Mouse (Mus musculus) spleen, adult 10 weeks (tissue): Measurements from ENCODE around the gene Gjc3. TPM values are rescaled to one million over a fixed set of nuclear protein-coding genes. Genes with fewer than 3 reads are reported as not detected.

Source experiments
- polyA plus RNA-seq: library from polyadenylated mRNA; stranded (reverse); fragments of 350-450 nt; fragmentation: Illumina TruSeq; extraction: RNeasy Lipid Tissue Mini Kit (QIAGEN cat#74804); gene quantifications from one replicate; pipeline ENCODE4 v1.2.3, GENCODE M21; 2015; ENCODE audit warnings: low replicate concordance; ENCODE audit not compliant: insufficient read depth

The Gjc3 gene
- polyA plus RNA-seq: not detected

GRCm38 (mm10) chr5:137962945-137963344 is at the start of gene Gjc3:
Gene Gjc3, minus strand, starts transcription at chr5:137963098.

GRCm38 (mm10) chr5:137981300-137981699 is 18.4 kb upstream of the Gjc3 start, which contains the start of gene Azgp1:
Gene Azgp1, plus strand, starts transcription at chr5:137981520.

GRCm38 (mm10) chr5:137921532-137921931 is 41.4 kb downstream of the Gjc3 start, which contains the start of gene Cyp3a13:
Gene Cyp3a13, minus strand, starts transcription at chr5:137921619.

Other genes with a start within 250 kb of the Gjc3 start
- gene Nyap1, start 221.5 kb downstream of the Gjc3 start, polyA plus RNA-seq: 0.19 TPM
- 31.3 TPM for gene Tsc22d4, start 217.4 kb downstream of the Gjc3 start, polyA plus RNA-seq
- gene Ppp1r35, start 184.2 kb downstream of the Gjc3 start, polyA plus RNA-seq: 5.9 TPM
- gene Mepce, start 175.4 kb downstream of the Gjc3 start, polyA plus RNA-seq: 37.2 TPM
- 34.2 TPM for gene Zcwpw1, start 175.3 kb downstream of the Gjc3 start, polyA plus RNA-seq
- gene Pilra, start 126.8 kb downstream of the Gjc3 start, polyA plus RNA-seq: 50.0 TPM
- gene Pilrb1, start 105.0 kb downstream of the Gjc3 start, polyA plus RNA-seq: 59.4 TPM
- 53.7 TPM for gene Pilrb2, start 91.3 kb downstream of the Gjc3 start, polyA plus RNA-seq
- not detected for gene Cyp3a13, start 41.5 kb downstream of the Gjc3 start, polyA plus RNA-seq
- gene Azgp1, start 18.4 kb upstream of the Gjc3 start, polyA plus RNA-seq: not detected
- gene Smok3a, start 58.2 kb upstream of the Gjc3 start, polyA plus RNA-seq: not detected
- not detected for gene Smok3b, start 58.3 kb upstream of the Gjc3 start, polyA plus RNA-seq
- gene Smok3c, start 90.1 kb upstream of the Gjc3 start, polyA plus RNA-seq: not detected
- 13.1 TPM for gene Zkscan1, start 122.0 kb upstream of the Gjc3 start, polyA plus RNA-seq
- gene Zscan21, start 153.8 kb upstream of the Gjc3 start, polyA plus RNA-seq: 19.8 TPM
- 13.6 TPM for gene Zfp113, start 192.6 kb upstream of the Gjc3 start, polyA plus RNA-seq
- gene Cops6, start 198.0 kb upstream of the Gjc3 start, polyA plus RNA-seq: 87.2 TPM
- gene Ap4m1, start 208.9 kb upstream of the Gjc3 start, polyA plus RNA-seq: 27.2 TPM
- 78.9 TPM for gene Mcm7, start 209.3 kb upstream of the Gjc3 start, polyA plus RNA-seq
- 25.7 TPM for gene Taf6, start 224.4 kb upstream of the Gjc3 start, polyA plus RNA-seq
- 29.8 TPM for gene Cnpy4, start 224.4 kb upstream of the Gjc3 start, polyA plus RNA-seq
- gene Mblac1, start 231.2 kb upstream of the Gjc3 start, polyA plus RNA-seq: 1.4 TPM